Mouse (Mus musculus) Patski (cell line): ENCODE data around the gene Tmem159. TPM values are rescaled to one million over a fixed set of nuclear protein-coding genes. Genes with fewer than 3 reads are reported as not detected.

ENCODE experiments used
- ATAC-seq: fragments of 100-300 bp; one replicate; pipeline ENCODE4 v1.8.0; 2021
- CTCF ChIA-PET: fragments of 350-600 bp; sonication (Branson Sonifier 250); formaldehyde crosslinking; loops from one replicate; lab custom pipeline; 2022; ENCODE audit warnings: inconsistent platforms; lab: Charles Lee
- POLR2A ChIA-PET: fragments of 350-600 bp; sonication (Branson Sonifier 250); formaldehyde crosslinking; loops from one replicate; lab custom pipeline; 2022; ENCODE audit warnings: antibody characterized with exemption, inconsistent platforms; lab: Charles Lee
- DNase-seq: peaks from one replicate; pipeline ENCODE4 v3.0.0-alpha.2; 2011; ENCODE audit warnings: low read depth, low spot score
- H3K27me3 ChIP-seq: fragments of 371-371 bp; one replicate; pipeline ENCODE4 v1.5.1; 2021
- CTCF ChIP-seq: fragments of 100-300 bp; IDR thresholded peaks from one replicate; pipeline ENCODE4 v1.5.1; 2021
- in situ Hi-C: fragments of 300-500 bp; cut with MboI; formaldehyde crosslinking; loops from 3 replicates; pipeline ENCODE4 v1.11.1; 2018; ENCODE audit warnings: low pct_unique_long_range_greater_than_20kb, mixed read lengths
- polyA plus RNA-seq: library from polyadenylated mRNA; unstranded; gene quantifications from one replicate; pipeline ENCODE4 v1.2.3, GENCODE M21; 2021

Gene Tmem159
- polyA plus RNA-seq, 1 experiment from 2014 or later = 14.3 TPM

- POLR2A ChIA-PET = no interaction called here
Observed at GRCm38 (mm10) chr7:120128951-120129350, 26.8 kb downstream of the Tmem159 start.

GRCm38 (mm10) chr7:120142743-120143142, 40.6 kb downstream of the Tmem159 start:
- in situ Hi-C loops = no loop called here
- ATAC-seq = no peak
- CTCF ChIA-PET = no interaction called here

More at GRCm38 (mm10) chr7:120128951-120129350, 26.8 kb downstream of the Tmem159 start:
- in situ Hi-C loops = no loop called here
- CTCF ChIA-PET = no interaction called here
- H3K27me3 ChIP-seq = no peaks in the 10 kb centered on the region
- ATAC-seq (no peak), DNase-seq (no peak)
- no peak for TF ChIP-seq CTCF

DNA sequence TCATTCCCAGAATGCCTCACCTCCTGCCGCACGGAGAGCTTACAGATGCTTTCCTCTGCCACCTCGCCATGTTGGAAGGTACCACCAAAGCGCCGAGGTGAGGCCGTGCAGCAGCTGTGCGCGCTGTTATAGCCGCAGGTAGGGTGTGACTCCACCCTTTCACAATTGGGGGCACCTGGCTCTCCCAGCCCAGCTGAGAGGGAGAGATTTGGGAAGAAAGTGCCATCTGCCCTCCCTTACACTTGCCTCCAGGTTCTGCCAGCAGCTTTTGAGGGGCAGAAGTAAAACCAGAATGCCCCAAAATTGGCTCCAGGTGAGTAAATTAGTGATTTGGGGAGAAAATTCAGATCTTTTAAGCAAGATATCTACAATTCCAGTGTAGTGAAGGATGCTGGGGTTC, 43.0 kb downstream of the Tmem159 start, which contains the start of gene Zp2:
TSS of gene Zp2 (minus strand) at position 101 of the 400 bp plus-strand sequence.
- no peak for TF ChIP-seq CTCF

More at GRCm38 (mm10) chr7:120142743-120143142, 40.6 kb downstream of the Tmem159 start:
- POLR2A ChIA-PET = no interaction called here
- DNase-seq = no peak
- TF ChIP-seq CTCF = no peak
- peaks cover 6% of the 10 kb centered on the region for H3K27me3 ChIP-seq

DNA sequence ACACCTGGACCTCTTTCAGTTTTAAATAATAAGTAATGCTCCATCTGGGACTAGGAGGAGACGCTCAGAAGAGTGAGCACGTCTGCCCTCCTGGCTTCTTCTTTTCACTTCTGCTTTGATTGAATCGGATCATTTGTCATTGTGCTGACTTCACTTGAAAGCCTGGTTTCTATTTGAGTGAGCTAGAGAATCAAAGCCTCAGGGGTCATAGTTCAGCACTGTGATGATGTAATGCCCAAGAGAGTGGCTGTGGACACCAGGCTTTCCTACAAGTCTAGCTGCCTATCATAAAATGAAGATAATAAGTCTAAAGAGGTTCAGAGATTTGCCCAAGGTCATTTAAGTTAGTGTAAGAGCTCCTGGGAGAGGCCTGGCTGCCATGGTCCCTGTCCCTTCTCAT, 48.1 kb downstream of the Tmem159 start:
- ATAC-seq (no peak), DNase-seq (no peak)
- H3K27me3 ChIP-seq = peaks cover 6% of the 10 kb centered on the region
- in situ Hi-C loops = no loop called here
- ChIA-PET POLR2A (no interaction called here), CTCF (no interaction called here)
- no peak for TF ChIP-seq CTCF

More for the DNA sequence above, 43.0 kb downstream of the Tmem159 start, which contains the start of gene Zp2:
- DNase-seq (no peak), ATAC-seq (no peak)
- POLR2A ChIA-PET = no interaction called here
- peaks cover 6% of the 10 kb centered on the region for H3K27me3 ChIP-seq
- CTCF ChIA-PET = no interaction called here
- in situ Hi-C loops = no loop called here

DNA sequence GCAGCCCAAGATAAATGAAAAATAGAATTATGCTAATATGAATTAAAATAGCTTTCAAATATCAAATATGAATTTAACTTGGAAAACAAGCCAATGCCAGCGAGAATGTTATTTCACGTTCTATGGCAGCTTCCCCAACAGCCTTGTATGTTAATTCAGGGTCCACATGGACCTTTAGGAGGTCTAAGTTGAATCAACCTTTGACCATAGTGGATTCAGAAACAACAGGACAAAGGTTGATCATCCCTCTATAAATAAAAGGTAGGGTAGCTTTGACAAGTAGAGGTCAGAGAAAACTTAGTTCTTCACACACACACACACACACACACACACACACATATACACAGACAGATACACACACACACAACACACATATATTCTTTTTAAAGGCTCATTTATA, 48.7 kb downstream of the Tmem159 start:
- ChIA-PET POLR2A (no interaction called here), CTCF (no interaction called here)
- ATAC-seq (no peak), DNase-seq (no peak)
- TF ChIP-seq CTCF = no peak
- H3K27me3 ChIP-seq = peaks cover 6% of the 10 kb centered on the region
- in situ Hi-C loops = no loop called here

GRCm38 (mm10) chr7:120156841-120157409, 54.8 kb downstream of the Tmem159 start:
- H3K27me3 ChIP-seq = no peaks in the 10 kb centered on the region
- in situ Hi-C loops = no loop called here
- ATAC-seq (no peak), DNase-seq (no peak)
- TF ChIP-seq CTCF = no peak
- ChIA-PET CTCF (no interaction called here), POLR2A (no interaction called here)

GRCm38 (mm10) chr7:120157575-120158061, 55.5 kb downstream of the Tmem159 start:
- ATAC-seq (no peak), DNase-seq (no peak)
- ChIA-PET POLR2A (no interaction called here), CTCF (no interaction called here)
- H3K27me3 ChIP-seq = no peaks in the 10 kb centered on the region
- TF ChIP-seq CTCF = no peak
- in situ Hi-C loops = no loop called here

- in situ Hi-C loops = no loop called here
Observed at GRCm38 (mm10) chr7:120158121-120158613, 56.0 kb downstream of the Tmem159 start.

GRCm38 (mm10) chr7:120163581-120164251, 61.6 kb downstream of the Tmem159 start:
- no peak for TF ChIP-seq CTCF
- ChIA-PET CTCF (no interaction called here), POLR2A (no interaction called here)
- ATAC-seq (no peak), DNase-seq (no peak)
- in situ Hi-C loops = no loop called here
- H3K27me3 ChIP-seq = no peaks in the 10 kb centered on the region

More at GRCm38 (mm10) chr7:120158121-120158613, 56.0 kb downstream of the Tmem159 start:
- DNase-seq = no peak
- TF ChIP-seq CTCF = no peak
- ChIA-PET CTCF (no interaction called here), POLR2A (no interaction called here)
- no peaks in the 10 kb centered on the region for H3K27me3 ChIP-seq
- no peak for ATAC-seq

Other genes starting within 250 kb of the Tmem159 start
- gene Lyrm1, start 206.5 kb upstream of the Tmem159 start, polyA plus RNA-seq = 10.3 TPM
- gene Dcun1d3, start 206.1 kb upstream of the Tmem159 start, polyA plus RNA-seq = 10.2 TPM
- gene Dnah3, start 7.1 kb upstream of the Tmem159 start, polyA plus RNA-seq = not detected
- gene Zp2, start 42.9 kb downstream of the Tmem159 start, polyA plus RNA-seq = not detected
- gene Anks4b, start 71.5 kb downstream of the Tmem159 start, polyA plus RNA-seq = not detected
- not detected for gene Crym, start 99.8 kb downstream of the Tmem159 start, polyA plus RNA-seq
- not detected for gene Abca14, start 101.6 kb downstream of the Tmem159 start, polyA plus RNA-seq
- not detected for gene Abca15, start 226.3 kb downstream of the Tmem159 start, polyA plus RNA-seq